Mouse (Mus musculus): Measurements from ENCODE around the gene Olfr402.
"Not testable (repeated sequence)": the region's sequence is repeated elsewhere in the genome, so short reads cannot be mapped to it uniquely, and the experiment has no call there.

Olfr402 gene

DNA sequence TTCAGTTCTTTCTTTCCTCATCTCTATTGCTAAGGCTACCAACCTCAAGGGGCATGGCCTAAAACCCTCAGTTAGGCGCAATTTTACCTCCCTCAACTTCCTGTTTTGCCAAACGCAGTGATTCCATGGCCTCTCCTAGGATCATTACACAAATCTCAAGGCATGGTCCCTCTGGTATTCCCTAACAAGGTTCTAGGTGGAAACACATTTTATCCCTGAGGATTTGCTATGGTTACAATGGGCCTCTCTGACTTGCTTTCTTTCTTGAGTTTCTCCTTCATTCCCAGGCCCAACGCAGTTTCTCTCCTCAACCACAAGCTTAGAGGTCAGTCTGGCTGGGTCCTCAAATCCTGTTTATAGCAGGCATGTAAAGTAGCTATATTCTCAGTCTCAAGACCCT is at the start of gene Olfr402:
TSS of gene Olfr402 (plus strand) at position 301 of the 400 bp plus-strand sequence.
- DNase-seq (ENCODE audit: low spot score) = no peak

DNA sequence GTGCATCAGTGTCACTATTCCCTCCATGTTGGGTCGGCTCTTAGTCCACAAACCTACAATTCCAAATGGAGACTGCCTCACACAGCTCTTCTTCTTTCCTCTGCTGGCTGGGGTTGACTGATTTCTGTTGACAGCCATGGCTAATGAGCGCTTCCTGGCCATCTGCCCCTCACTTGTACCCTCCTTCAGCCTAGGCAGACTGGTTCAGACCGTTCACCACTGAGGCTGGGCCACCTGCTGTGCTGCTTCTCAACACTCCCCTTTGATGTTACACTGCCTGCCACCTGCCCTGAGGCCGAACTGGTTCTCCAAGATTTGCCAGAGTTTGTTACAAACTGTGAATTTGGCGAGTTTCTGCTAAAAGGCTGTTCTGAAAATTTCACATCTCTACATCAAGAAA is 48.3 kb upstream of the Olfr402 start:
- no peak for DNase-seq (ENCODE audit: low spot score)

DNA sequence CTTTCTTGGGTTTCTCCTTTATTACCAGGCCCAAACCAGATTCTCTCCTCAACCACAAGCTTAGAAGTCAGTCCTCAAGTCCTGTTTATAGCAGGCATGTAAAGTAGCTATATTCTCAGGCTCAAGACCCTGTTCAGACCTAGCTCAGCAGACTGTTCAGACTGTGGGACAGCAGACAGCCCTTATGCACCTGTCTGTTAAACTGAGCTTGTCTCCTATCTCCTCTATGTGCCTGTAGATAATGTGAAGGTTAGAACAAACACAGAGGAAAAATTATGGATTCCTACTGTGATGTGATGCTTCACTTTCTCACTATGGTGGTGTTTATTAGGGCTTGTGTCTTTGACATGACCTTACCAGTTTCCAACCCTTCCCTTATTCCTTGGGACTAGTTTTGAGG is 39.9 kb upstream of the Olfr402 start, which contains the start of gene Olfr401:
TSS of gene Olfr401 (plus strand) at position 301 of the 400 bp plus-strand sequence.
- DNase-seq (ENCODE audit: low spot score) = no peak

DNA sequence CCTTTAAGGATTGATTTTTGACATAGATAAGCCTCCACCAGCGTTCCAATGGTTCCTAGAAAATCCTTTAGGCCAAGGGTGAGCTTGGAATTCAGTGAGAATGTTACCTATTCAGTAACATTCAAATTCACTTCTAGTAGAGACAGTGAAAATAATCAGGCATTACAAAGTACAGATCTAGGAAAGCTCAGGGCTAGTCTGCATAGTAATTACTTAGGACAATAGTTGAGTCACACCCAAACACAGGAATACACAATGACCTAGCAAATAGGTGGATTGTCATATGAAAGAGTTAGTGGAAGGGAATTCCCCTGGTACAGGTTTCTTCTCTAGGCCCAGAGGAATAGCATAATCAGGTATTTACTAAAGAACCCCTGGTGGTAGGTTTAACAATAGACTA is 13.3 kb upstream of the Olfr402 start:
- DNase-seq (ENCODE audit: low spot score) = not testable (repeated sequence)

DNA sequence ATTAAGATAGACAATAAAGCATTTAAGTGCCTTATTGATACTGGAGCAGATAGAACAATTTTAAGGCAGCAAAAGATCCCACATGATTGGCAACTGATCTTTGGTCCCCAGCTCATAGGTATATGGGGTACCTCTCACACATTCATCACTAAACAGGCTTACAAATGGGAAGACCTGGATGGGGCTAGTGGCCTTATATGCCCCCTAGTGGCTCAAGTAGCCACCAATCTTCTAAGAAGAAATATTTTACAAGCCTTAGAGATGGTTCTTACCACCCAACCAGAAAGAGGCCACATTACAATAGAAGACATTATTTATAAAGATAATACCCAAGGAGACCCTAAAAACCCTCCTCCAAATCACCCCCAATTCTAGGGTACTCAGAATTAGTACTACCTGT is 7.5 kb upstream of the Olfr402 start:
- DNase-seq (ENCODE audit: low spot score) = no peak

DNA sequence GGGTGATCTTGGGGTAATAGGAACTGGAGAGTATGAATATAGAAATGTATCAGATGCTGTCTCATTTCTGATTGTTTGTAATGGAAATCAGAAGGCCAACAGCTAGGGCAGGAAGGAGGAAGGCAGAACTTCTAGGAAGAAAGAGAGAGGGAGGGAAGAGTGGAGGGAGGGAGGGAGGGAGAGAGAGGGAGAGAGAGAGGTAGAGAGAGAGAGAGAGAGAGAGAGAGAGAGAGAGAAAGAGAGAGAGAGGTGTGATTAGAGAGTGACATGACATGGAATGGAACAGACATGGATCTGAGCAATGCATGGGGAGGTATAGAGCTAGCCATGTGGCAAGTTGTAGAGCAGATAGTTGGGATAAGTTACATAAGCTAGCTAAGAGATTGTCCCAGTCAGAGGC is 15.4 kb downstream of the Olfr402 start:
- no peak for DNase-seq (ENCODE audit: low spot score)

DNA sequence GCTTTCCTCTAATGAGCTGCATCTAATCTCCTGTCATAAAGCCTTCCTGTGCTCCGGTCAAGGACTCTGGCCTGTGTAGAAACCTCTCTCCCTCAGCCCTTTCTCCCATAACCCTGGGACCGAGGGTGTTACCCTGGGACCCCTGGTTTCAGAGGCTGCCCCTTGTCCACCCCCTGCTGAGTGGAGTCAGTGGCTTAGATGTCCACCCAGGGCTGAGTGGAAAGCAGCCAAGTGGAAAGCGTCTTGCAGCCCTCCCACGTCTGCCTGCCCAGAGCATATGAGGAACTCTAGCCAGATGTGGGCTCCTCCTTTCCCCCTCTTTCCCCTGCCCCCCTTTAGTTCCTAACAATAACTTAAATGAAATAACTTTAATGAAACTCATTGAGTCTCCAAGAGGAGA is 29.8 kb downstream of the Olfr402 start:
- DNase-seq (ENCODE audit: low spot score) = no peak

DNA sequence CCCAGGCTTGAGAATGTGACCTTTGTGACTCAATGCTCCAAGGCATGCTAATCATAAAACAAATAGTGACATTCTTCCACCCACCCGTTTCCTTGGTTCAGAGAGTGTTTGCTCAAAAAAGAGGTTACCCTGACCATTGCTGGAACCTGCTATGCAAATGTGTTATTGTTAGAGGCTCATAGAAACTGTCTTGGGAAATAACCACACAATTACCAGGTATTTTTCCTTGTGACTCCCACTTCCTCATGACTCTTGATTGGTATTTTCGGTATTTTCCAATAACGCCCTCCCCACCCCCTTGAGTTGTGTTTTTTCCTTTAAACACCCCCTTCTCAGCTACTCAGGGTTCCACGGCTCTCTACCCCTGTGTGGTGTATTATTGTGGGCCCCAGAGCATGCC is 30.4 kb downstream of the Olfr402 start:
- DNase-seq (ENCODE audit: low spot score) = no peak

DNA sequence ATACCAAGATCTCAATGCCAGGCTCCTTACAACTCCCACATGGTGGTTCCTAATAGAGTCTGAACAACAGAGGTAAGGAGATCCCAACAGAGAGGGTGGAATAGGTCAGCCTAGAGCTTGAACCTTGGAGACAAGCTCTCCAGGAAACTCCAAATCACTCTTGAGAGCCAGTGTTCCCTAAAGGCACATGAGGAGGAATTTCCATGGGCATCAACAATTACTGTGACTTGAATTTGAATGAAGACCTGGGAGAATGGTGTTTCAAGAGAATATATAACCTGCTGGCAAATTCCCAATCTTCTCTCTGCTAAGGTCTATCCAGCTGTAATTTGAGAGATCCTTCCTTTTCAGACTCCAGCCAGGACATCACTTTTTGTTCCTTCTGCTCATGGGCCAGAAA is 32.6 kb downstream of the Olfr402 start, which contains the start of gene Olfr403:
TSS of gene Olfr403 (plus strand) at position 301 of the 400 bp plus-strand sequence.
- DNase-seq (ENCODE audit: low spot score) = no peak

Measured in spleen, adult 12 weeks (tissue).